Mouse (Mus musculus): ENCODE results near the gene Arrdc5. TPM values are rescaled to one million over a fixed set of nuclear protein-coding genes. Genes with fewer than 3 reads are reported as not detected.
A peak's percentile ranks its signal among the peaks of the same experiment; 100 is the strongest.

The Arrdc5 gene
- total RNA-seq, 2 experiments from 2014 or later = not detected

DNA sequence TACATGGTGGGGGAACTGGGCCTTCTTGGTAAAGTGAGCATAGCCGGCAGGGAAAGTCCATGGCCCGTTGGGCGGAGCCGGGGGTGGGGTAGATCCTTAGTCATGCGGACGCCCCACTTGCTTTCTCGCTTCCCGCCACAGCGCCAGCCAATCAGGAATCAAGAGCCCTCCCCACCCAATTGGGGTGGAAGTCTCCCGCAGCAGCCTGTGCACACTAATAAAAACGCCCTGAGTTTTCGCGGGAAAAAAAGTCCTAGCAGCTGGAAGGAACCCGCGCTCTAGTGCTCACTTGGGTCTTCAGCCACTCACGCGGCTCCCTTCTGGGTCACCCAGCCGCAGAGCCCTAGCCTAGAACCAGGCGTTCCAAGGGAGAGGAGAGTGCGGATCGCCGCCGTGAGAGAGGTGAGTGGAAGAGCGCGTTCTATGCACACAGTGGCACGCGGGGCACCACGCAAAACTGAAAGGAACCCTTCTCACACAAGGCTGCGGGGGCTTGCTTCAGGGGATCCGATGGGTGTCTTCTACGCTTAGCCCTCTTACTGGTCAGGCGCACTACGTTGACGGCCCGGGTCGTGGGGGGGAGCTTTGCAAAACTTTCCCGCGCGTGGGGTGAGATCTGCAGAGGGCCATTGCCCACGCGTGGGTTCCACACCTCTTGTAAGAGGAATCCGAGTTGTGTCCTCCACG is 3.2 kb upstream of the Arrdc5 start, which contains the start of gene Uhrf1:
Uhrf1 (plus strand) TSS at position 162 of the 687 bp plus-strand sequence.
- DNase-seq = peak; percentile 70

DNA sequence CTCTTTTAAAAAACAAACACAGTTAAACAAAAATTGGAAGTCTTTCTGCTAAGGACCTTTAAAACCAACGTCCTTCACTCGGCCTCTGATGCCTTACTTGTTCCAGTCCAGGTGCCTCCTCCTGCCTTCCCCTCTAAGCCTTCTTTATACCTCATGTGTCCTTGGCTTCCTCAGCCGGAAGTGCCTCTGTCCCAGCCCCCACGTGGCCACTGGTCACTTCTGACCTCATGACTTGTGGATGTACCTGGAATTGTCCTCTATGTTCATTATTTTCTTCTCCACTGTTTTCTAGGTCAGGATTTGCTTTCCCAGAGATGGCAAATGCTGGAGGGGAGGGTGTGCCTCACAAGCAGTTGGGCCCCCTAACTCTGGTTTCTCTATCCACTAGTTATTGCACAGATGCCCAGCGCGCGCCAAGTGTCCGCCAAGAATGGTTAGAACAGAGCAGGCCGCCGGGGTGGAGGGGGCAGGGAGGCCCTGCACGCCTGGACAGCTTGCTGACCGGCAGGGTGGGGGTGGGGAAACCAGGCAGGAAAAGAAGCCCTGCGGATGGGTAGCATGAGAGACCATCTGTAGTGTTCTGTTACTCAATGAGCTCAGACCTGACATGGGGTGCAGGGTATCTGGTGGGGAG is 2.4 kb upstream of the Arrdc5 start:
- DNase-seq = no peak

DNA sequence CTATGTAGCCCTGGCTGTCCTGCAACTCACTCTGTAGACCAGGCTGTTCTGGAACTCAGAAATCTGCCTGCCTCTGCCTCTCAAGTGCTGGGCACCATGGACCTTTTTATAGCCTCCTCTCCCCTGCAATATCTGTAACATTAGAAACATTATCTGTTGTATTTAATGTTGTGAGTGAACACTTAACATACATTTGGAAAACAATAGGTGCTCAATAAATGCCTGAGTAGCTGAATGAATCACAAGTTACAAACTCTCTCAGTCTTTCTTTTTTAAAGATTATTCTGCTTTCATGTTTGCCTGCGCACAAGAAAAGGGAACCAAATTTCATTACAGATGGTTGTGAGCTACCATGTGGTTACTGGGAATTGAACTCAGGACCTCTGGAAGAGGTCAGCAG is 1.8 kb downstream of the Arrdc5 start:
- DNase-seq = no peak

DNA sequence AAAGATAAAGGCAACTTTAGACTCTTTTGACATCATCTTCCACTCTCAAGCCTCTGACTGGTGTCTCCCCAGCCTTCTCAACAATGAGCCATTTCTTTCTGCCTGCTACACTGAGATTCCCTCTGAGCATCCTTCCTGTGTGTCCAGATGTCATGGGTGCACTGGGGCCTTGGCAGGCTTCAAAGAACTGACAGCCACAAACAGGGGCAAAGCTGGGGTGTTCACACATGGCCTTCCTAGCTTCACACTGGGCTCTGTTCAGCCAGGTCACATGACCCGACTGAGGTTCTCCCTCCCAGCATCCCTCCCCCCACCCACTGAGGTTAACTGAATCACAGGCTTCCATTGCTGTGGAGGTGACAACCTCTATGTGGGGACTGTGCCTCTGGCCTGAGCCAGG is 3.9 kb downstream of the Arrdc5 start:
- DNase-seq = no peak

DNA sequence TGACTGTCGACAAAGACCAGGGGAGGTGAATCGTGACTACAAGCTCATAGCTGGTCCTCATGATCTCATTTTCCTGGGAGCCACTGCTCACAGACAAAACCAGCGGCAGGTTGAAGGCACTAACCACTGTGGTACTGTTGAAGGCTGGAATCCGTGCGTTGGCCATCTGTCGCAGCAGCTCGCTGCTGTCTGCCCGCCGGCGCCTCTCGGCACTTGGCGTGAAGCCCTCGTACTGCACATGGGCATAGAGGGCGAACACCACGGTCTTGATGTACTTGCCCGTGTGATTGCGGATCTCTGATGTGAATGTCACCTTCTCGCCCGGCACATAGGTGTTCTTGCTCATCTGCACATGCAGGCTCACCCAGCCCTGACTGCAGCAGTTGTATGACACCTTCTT is 5.8 kb downstream of the Arrdc5 start:
- DNase-seq = no peak

DNA sequence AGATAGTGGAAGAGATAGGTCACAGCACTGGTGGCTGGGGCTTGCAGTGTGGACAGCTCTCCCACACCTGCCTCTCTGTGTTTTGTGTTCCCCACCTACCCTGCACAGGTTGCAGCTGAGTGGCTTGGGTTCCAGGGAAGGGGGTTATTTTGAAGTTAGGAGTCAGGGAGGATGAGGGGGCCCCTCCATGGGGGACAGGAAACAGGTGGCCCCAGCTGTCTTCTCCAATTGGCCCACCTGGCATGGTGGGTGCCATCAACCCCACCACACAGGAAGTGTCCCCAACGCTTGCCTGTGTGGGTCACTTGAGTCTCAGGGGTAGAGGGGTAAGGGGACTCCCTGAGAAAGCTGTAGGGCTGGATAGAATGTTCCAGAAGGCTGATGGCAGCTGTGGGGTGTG is 6.8 kb downstream of the Arrdc5 start:
- DNase-seq = no peak

DNA sequence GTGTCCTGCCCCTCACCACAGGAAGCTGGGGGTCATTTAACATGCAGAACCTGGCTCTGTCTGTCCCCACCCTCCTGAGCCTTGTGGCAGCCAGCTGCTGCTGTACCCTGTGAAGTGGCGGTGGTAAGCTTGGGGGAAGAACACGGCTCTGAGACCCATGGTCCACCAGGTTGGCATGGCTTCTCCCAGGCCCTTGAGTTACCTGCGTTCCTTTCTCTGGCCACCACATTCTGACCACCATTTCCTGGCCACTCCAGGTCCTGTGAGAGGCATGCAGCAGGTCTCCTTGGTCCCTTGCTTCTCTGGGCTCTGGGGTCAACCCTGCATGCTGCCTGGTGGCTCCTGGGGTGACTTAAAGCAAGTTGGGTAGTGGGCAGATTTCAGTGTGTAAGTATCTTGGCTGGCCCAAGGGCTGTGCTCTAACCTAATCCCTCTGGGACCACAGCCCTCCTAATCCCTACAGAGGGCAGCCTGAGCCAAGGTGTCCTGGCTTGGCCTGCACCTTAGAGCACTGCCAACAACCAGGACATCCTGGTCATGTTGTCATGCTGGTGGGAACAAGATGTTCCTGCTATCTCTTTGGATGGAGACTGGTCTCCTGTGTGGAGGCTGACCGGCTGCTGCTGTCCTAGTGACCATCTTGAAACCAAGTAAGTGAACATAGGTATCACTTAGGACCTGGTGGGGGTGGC is 7.4 kb downstream of the Arrdc5 start, which contains the start of gene Plin3:
Plin3 (minus strand) TSS at position 343 of the 692 bp plus-strand sequence.
- peak; percentile 87 for DNase-seq

DNA sequence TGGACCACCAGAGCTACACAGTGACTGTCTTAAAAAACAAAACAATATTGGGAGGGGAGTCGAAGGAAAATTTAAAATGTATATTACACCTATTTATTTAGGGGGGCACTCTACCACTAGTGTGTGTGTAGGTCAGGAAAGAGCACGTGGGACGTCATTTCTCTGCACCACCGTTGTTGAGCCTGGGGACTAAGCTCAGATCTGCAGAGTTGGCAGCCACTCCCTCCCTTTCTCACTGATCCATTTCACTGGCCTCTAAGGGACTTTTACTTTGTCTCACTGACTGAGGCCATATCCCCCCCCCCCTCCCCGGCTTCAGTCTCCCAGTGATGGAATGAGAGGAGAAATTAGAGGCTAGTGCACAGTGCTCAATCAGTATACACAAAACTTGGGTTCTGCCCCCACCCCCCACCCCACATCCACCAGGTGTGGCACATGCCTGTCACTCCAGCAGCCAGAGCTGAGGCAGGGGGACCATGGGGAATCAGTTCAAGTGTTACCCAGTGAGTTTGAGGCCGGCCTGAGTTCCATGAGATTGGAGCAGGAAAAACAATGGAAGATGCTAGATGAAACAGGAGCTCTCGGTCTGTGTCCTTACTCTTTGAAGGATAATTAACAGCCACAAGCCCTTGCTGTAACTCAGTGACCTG is 8.1 kb downstream of the Arrdc5 start:
- DNase-seq = no peak

DNA sequence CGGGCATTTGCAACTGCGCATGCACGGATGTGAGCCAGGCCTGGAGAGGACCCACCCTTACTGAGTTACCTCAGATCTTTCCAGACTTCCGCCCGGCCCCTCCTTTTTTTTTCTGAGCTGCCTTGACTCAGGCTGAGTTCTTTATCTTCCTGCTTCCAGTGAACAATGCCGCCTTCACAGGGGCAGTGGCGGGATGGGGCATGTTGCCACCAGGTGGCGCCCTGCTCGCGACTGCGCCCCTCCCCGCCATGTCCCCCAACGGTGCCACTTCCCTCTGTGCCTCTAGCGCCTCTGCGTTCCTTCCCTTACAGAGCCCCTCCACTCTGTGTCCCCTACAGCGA is 8.9 kb downstream of the Arrdc5 start:
- peak; percentile 91 for DNase-seq

DNA sequence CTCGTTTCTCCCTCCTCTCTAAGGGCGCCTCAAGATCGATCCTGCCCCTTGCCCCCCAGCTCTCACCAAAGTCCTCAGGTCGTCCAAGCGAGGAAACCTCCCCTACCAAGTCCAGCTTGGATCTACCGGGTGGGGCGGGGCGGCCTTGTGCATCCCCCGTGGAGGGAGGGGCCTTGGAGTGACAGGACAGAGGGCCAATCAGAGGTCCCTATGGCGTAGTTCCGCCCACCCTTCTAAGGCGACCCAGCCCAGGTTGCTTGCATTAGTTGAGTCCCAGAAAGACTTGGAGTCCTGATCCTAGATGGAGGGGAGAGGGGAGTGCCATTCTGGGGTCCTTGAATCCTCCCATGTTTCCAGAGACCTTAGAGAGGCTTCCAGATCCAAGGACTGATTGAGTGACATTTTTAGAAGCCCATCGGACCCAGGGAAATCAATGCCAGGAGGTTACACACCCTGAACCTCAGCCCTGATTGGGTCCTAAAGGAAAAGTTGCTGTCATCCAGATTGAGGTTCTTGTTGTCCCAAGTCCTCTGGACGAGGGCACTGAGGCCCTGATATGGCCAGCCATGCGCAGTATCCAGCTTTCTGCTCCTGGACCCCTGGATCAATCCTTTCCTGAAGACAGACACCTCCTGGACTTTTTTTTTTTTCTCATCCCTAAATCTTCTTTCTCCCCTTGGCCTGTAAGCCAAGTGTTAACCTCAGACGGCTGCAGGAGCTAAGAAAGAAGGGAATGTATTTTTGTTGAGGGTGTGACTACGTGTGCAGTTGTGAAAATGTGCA is 9.5 kb downstream of the Arrdc5 start:
- peak; percentile 95 for DNase-seq

DNA sequence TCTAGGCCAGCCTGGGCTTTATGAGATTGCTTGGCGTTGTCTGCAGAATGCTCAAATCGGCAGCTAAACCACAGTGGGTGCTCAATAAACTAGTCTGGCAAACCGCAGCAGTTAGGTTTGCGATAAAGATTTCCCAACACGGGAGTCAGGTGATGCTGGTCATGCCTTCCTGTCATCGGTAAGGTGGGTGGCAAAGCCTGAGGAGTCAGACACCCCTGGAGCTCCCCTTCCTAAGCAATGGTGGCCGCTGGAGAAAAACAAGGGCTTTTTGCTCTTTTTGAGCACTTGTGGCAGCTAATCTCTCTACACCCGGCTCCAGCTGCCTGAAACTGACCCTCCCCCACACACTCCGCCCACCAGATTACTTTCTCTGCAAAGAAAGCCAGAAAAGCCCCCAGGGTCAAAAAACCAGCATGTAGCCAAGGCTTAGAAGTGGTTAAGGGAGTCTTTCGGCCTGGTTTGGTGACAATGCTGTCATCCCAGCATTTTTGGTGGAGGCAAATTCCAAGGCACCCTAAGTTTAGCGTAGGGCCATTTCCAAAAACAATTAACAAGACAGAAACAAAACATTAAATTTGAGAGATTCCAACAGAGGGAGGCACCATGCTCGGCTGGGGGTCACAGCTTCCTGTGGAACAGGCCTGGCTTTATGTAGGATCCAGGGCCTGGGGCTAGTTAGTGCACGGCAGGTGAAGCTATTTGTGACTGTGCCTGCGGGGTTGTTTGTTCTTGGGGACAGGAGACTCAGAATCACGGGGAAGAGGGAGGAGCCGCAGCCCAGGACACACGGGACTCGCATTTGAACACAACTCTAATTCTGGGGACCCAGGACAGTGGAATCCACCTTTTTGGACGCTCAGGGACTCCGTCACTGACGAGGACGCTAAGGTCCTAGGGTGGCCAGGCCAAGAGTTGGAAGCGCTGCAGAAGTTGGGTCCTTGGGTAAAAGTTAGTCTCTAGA is 10.4 kb downstream of the Arrdc5 start:
- DNase-seq = peak; percentile 30

DNA sequence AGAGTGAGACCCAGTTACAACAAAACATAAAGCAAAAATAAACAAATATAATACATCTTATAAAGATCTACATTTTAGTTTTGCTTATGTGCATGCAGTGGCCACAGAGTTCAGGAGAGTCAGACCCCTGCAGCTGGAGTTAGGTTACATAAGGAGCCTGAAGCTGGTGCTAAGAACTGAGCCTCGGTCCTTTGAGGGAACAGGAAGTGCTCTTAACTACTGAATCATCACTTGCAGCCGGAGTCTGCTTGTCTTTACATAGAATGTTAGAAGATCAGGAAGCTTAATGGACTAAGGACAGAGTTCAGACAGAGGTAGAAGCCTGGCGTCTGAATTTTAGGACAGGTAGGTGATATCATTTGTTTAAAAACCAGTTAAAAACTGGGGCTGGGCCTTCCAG is 11.2 kb downstream of the Arrdc5 start:
- no peak for DNase-seq

DNA sequence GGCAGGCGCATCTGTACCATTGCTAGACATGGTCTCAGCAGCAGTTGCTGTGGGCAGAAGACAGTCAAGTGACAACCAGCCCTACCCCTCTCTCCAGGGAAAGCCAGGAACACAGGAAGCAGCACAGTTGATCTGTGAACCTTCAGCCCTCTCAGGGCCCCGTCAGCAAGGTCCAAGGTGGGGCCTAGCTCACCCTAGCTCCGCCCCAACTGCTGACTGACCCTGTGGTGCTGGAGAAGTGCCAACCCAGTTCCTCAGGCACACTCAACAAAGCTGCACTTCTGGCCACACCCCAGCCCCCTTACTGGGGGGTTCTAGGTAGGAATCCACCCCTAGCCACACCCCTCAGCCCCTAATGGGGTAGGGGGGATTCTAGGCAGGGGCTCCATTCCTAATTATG is 12.3 kb downstream of the Arrdc5 start:
- no peak for DNase-seq

DNA sequence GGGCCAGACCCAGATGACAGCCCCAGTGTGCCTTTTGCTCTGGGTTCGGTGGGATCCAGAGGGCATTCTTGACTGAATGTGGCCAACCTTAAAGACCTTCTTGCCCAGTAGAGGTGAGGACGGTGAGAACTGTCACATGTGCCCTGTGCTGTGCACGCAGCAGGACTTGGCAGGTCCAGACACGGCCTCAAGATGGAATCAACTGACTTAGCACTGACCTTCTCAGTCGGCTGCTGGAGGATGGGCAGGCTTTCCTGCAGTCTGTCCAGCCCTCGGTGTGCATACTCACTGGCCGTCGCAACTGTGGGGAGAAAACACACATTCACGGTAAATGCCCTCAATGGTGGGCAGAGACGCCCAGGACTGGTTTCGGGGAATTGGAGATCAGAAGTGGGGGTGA is 14.1 kb downstream of the Arrdc5 start:
- DNase-seq = peak; percentile 41

DNA sequence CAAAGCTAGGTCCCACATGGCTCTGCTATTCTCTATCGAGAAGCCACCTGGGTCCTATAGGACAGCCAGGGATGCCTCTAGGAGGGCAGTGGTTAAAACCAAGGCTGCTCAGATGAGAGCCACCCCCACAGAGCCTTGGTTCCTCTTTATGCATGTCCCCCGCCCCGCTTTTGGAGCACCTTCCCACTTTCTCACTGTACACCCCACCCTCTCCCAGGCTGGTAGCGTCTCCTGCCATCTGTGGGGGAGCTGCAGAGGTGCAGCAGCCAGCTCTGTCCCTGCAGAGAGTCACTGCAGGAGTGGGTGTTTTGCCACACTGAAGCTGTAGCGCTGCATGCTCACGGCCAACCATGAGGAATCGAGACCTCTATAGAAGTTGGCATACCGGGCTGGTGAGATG is 16.8 kb downstream of the Arrdc5 start:
- no peak for DNase-seq

DNA sequence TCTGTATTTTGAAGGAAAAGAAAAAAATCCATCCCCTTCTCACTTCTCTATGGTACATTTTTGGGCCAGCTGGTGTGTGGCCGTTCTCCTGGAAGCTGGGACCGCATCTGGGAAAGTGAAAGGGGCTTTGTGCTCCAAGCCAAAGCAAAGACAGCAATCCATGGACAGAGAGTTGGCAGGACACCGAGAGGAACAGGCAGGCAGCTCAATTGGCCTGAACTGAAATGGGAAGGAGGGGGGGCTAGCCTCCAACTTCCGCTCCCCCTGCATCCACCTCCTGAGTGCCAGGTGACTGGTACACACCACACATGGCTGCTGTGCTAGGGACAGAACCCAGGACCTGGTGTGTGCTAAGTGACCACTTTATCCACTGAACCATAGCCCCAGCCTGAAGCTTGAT is 17.3 kb downstream of the Arrdc5 start:
- DNase-seq = no peak

DNA sequence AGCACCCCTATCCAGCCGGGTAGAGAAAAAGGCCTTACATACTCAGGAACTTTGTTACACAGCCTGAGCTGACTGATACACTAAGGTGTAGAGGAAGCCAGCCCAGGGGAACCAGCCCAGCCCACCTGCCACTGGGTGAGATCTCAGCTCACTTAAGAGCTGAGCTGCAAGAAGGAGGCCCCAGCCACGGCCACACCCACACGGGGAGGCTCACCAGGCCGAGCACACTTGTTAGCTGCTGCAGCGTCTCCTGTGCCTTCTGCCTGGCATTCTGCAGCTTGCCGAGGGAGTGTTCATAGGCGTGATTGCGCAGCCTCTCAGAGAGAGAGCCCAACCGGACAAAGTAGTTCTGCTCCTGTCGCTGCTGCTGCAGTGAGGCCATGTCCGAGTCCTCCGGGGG is 18.9 kb downstream of the Arrdc5 start:
- no peak for DNase-seq

DNA sequence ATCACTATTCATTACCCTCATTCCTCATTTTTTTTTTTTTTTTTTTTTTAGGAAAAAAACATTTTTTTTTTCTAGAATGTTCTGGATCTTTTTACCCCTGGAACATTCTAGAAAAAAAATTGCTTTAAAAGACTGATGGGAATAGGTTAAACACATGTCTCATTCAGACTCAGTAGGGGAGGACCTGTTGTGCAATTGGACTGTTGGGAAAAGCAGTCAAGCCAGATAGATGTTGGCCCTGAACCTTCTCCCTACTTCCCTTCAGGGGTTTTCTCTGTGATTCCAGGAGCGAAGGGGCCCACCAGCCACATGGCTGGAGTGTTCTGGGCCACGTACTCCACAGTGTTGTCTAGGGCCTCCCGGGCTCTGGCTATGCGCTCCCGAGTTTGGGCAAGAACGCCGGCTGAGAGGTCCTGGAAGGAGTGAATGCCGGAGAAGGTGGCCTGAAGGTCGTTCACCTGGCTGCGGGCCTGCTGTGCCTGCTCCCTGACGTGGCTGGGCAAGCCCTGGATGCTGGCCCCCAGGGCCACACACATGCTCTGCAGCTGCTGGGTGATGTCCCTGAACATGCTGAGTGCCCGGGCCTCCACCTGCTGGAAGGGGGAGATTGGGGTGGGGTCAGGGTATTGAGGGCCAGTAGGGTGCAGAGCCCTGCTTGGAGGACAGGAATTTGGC is 20.5 kb downstream of the Arrdc5 start:
- DNase-seq = peak; percentile 70

DNA sequence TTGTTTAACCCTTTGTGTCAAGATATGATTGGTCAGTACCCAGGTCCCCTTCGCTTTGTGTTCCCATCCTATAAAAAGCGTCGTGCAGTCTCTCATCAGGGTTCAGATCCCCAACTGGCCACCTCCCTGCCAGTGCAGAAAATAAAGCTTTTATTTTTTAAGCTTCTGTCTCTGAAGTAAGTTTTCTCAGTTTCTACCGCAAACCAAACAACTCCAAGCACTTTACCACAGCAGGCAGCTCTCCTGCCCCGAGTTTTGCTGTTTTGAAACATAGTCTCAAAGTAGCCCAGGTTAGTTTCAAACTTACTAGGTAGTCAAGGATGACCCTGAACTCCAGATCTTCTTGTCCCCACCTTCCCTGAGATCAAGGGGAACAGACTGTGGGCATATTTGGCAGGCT is 21.7 kb downstream of the Arrdc5 start:
- no peak for DNase-seq

DNA sequence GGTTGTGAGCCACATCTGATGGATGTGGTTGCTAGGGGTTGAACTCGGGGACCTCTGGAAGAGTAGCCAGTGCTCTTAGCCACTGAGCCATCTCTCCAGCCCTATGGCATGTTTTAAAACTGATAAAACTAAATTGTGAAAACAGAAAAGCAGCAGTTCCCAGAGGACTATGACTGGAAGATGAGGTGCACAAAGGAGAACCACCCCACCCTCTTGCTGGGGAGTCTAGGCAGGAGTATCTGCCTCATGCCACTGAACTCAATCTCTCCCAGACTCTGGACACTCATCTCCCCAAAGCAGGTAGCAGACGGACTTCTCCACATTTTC is 22.6 kb downstream of the Arrdc5 start:
- DNase-seq = no peak

Measured in gastrocnemius, postnatal 25 days (tissue).